Mouse (Mus musculus): ENCODE data around the gene Ssh3.

Gene Ssh3

DNA sequence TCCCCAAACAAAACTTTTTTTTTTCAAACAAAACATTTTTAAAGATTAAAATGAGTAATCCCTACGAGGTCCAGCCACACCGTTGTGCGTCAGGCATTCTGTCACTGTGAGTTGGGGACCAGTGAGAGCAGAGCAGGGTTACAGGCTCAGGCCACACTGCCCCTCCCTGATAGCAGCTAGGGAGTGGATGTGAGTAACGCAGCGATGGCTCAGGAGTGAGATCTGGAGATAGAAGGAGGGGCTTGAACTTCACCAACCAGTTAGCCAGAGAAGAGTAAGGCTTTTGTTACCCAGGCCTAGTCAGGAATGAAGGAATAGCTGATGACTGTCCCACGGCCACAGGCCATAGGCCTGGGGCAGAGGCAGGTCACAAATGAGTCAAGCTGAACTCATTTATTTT is 24.2 kb downstream of the Ssh3 start:
- DNase-seq (ENCODE audit: low spot score in 2 of 2), result no peak

DNA sequence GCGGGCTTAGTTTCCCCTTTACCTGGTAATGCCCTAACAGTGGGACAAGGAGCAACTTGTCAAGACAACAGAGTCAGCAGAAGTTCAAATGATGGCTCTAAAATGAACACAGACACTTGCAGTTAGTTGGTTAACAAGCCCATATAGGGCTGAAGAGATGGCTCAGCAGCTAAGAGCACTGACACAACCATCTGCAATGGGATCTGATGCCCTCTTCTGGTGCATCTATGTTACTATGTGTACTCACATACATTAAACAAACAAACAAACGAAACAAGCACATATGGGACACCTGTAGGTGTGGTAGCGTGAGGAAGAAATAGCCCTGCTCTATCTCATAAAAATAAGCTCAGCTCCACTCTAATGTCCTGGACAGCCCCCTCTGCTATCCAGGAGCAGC is 26.6 kb downstream of the Ssh3 start:
- DNase-seq (ENCODE audit: low spot score in 2 of 2), result no peak

DNA sequence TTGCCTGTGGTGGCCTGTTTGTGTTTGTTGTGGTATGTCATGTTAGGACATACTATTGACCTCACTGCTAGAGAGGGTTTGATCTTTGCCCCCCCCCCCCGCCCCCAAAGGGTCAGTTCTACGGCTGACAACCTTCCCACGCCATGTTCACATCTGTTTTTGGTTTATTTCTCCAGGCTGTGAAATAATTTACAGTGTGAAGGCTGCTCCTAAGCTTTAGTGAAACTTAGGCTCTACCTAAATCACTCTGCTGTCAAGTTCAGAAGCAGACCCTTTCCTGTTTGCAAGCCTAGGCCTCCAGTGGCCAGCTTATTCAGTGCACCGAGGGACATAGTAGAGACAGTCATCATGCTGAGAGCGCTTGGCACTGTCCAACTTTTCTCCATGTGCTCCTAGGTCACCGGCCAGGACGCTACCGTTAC is 28.7 kb downstream of the Ssh3 start:
- no peak for DNase-seq (ENCODE audit: low spot score in 2 of 2)

DNA sequence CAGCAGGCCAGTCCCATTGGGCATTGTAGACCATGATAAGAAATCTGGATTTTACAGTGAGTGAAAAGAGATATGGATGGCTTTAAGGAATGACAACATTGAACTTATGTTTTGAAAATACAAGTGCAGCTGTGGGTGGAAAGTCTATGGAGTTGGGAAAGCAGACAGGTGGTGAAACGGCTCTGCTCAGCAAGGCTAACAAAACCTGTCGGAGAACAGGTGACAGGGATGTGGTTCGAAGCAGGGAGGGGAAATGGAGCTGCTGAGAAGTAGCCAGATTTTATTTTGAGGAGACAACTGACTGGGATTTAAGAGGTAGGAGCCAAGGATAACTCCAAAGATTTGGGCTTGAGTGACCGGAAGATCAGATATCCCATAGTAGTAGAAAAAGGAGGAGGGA is 34.4 kb downstream of the Ssh3 start:
- DNase-seq (ENCODE audit: low spot score in 2 of 2), result no peak

DNA sequence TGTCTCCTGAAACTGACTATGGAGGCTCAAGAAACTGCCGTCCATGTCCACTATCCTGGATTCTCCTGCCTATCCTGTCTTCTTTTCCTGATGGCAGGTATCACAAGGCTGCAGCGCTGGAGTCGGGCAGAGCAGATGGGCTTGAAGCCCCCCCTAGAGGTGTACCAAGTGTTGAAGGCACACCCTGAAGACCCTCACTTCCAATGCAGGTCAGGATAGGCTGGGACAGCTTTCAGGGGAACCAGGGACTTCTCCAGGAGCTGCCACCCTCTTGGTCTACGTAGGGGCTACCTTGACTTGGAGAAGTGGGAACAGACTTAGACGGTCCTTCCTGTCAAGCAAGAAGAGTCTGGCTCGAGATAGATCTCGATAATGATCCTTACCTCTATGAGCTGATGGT is 36.3 kb downstream of the Ssh3 start:
- no peak for DNase-seq (ENCODE audit: low spot score in 2 of 2)

DNA sequence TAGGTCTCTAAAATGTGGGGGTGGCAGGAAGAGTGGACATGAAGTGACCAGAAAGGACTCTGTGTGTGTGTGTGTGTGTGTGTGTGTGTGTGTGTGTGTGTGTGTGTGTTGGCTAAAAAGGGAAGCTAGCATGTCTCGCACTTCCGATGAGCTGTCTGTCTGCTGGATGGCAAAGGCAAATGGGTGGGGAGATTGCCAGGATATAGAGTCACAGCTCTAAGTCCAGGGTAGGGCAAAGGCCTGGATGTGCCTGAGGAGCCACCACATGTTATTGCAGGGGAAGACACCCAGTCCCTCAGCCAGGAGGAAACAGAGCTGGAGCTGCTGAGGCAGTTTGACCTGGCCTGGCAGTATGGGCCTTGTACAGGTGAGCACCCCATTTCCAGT is 36.8 kb downstream of the Ssh3 start:
- DNase-seq (ENCODE audit: low spot score in 2 of 2), result no peak

DNA sequence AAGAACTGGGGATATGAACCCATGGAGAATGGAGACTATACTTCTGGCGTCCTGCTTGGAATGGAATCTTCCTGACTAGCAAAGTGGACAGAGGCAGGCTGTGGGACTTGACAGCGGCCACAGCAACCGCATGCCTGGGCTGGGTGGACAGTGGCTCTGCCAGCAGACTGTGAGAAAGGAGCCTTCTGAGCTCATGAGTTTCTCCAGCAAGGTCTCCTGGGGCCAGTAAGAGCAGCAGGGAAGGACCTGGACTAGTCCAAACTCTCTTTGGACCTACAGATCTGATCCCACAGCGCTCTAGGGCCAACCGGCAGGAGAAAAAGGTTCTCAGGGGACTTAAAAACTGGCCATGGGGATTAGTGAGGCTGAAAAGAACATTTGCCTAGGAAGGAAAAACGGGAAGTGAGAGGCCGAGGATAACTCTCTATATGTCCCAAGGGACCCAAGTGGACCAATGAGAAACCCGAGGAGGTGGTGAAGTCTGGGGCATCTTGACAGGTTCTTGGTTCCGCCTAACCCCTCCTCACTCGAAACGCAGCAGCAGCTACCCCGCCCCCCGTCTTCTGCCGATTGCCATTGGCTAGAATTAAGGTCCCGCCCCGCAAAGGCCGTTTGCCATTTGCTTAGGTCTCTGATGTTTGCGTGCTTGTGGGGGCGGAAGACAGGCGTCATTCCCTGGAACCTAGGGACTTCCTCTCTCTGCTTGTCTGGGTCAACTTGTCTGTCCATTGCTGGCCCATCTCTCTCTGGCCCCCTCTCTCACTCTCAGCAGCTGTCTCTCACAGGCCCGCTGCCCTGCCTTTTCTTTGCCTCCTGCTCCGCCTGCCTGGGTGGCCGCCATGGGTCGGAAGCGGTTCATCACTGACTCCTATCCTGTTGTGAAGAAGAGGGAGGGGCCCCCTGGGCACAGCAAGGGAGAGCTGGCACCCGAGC is 37.5 kb downstream of the Ssh3 start, which contains the start of gene Pold4:
Pold4 (plus strand) TSS at position 647 of the 933 bp plus-strand sequence.
- DNase-seq (ENCODE audit: low spot score in 2 of 2), result peak; percentile 88 to 93

DNA sequence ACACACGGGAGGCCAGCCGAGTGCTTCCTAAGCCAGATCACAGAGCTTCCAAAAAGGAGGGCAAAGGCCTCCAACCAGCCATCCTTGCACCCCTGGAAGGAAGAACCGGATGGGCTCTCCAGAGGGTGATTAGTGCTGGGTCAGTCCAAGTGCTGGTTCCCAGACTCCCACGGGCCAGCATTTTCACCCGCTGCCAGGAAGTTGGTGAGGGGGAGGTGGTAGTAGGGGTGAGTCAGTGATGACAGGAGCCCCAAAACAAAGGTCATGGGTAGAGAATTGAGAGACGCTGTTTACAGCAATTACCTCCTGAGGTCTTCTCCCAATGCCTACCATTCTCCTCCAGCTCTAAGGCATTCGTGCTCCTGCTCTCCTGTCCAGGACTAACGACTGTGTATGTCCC is 38.6 kb downstream of the Ssh3 start:
- no peak for DNase-seq (ENCODE audit: low spot score in 2 of 2)

DNA sequence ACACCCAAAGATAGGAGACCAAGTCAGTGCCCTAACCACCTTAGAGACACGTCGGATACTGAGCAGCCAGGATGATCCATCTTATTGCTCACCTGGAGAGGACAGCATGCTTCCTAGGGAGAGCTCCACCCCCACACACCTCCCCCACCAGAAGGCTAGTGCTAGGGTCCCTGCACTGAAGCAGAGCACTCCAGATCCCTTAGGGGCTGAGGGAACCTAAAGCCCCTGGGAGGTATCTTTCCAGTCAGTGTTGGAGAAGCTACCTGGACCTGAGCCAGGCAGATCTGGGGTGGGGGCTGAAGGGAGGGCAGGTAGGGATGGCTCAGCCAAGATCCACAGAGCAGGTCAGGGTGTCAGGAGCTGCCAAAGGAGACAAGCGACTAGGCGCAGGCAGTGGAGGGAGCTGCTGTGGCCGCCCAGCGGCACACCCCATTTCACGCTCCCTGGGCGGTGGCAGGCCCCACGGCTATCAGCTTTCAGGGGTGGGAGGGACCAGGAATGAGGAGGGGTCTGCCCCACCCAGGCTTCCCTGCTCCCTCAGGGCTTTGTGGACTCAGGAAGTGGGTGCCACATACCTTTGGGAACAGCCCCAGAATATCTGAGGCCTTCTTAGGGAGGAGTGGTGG is 39.4 kb downstream of the Ssh3 start:
- no peak for DNase-seq (ENCODE audit: low spot score in 2 of 2)

DNA sequence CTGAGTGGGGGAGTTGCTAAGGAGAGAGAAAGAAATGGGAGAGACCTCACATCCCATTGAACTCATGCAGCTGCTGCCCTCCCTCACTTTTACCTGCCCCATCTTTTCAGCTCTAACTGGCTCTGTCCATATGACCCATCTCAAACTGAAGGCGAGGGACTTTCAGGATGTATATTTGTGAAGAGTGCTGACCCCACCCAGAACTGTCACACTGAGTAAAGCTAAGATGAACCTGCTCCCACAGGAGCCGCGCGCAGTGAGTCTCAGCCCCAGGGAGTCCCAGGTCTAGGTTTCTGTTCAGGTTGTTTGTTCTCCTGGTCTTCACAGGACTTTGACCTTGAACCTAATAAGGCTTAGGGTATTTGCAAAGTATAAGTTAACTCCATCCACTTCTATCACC is 40.1 kb downstream of the Ssh3 start:
- DNase-seq (ENCODE audit: low spot score in 2 of 2), result no peak

DNA sequence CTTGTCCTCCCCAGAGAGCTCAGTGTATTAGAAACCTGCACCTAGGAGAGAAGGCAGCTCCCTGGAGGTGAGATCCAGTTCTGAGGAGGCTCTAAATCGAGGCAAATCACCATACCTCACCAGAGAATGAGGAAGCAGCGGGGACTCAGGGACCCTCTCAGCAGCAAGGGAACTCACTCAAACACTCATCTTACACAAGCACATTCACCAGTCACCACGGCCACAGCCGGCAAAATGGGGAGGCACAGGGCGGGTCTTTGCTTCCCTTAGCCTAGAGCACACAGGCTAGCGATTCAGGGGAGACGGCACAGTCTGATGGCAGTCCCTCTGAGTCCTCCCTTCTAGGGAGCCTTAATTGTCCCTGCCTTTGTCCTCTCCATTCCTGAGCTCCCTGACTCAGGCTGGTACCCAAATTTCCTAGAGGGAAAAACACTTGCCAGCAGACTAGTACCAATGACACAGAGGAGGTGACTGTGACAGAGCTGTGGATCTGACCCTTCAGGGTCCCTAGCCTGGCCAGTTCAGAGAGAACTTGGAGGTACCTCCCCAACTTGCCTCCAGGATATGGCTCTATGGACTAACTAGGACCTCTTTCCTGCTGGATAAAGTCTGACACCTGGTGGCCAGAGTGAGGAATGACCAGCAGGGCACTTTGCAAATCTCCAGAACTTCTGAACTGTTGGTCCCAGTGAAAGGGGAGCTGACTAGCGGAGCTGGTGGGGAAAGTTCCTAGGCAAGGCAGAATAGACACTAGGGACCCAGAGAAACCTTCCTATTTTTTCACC is 40.9 kb downstream of the Ssh3 start:
- peak in 1 of 2 experiments; percentile 74 for DNase-seq (ENCODE audit: low spot score in 2 of 2)

DNA sequence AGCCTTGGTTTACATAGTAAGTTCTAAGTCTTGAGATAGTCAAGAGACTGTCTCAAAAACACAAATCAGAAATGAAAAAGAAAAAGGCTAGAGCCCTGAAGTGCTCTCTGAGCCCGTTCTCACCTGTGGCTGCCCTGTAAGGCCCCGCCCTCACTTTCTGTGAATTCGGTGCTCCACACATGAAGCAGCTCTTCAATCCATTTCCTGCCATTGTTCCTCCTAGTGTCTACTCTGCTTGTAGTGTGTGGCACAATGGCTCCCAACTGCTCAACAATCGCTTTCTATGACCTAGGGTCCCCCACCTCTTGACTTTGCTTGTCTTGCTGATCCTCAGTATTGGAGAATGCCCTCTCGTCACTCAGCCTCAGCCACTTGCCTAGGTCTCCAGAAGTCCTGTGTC is 41.5 kb downstream of the Ssh3 start:
- no peak for DNase-seq (ENCODE audit: low spot score in 2 of 2)

DNA sequence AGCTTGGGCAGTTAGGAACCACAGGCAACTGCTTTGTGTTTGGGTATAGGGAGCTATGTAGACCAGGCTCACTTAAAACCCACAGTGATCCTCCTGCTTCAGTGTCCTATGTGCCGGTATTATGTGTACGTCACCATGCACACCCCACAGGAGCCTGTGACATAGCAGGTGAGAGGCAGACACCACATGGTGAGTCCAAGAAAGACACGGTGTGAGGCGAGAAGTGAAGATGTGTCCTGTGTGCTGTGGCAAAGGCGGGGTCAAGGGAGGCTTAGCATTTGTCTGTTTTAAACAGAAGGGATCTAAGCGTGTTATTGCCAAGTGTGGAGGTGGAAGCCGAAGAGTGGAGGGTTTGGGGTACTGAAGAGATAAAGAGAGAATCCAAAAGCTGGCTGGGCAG is 42.2 kb downstream of the Ssh3 start:
- no peak for DNase-seq (ENCODE audit: low spot score in 2 of 2)

DNA sequence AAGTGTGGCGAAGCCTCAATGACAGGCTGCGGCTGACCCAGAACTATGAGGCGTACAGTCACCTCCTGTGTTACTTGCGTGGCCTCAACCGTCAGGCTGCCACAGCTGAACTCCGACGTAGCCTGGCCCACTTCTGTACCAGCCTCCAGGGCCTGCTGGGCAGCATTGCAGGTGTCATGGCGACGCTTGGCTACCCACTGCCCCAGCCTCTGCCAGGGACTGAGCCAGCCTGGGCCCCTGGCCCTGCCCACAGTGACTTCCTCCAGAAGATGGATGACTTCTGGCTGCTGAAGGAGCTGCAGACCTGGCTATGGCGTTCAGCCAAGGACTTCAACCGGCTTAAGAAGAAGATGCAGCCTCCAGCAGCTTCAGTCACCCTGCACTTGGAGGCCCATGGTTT is 46.8 kb downstream of the Ssh3 start:
- DNase-seq (ENCODE audit: low spot score in 2 of 2), result no peak

DNA sequence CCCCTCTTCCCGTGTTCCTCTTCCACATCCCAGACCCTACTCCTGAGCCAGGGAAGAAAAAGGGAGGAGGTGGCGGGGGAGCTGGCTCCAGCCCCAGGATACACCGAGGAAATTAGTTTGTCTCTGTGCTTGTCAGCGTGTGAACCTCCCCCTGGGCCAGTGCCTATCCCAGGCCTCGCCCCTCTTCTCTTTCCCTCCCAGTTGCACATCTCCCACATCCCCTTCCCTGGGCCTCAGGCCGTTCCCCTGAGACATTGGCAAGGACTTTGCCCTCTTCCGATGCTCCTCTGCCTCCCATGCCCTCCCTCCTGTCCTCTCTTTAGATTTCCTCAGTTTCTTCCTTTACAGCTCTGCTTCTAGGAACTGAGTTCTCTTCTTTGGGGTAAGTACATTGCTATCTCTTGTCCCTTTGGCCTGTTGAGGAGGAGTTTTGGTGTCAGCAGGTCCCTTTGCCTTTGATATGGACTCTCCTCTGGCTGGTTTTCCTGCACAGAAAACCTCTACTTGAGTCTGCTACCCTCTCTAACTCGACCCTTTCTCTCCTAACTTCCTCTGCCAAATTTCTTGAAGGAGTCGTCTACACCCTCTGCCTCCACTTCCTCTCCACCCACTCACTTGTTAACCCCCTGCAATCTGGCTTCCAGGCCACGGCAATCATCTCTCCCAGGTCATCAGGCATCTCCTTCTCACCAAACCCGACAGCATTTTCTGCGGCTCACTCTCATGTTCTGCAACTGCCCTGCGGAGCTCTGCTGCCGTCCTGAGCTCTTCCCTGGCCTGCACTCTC is 47.8 kb downstream of the Ssh3 start:
- no peak for DNase-seq (ENCODE audit: low spot score in 2 of 2)

DNA sequence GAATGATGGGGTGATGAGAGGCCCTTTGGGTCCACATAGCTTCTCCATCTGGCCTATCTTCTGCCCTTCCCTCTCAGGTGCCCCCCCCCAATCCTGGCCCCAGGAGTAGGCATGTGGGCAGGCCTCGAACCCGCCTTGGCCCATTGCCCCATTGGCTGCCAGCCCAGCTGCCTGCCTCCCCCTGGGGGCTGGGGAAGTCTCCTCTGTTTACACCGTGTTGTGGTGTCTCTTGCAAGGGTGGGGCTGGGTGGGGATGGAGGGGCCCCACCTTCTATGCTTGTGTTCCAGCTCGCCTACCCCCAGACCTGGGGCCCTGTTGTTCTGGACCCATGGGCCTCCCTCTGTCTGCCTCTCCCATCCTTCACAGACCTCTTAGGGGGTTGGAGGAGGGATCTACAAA is 48.6 kb downstream of the Ssh3 start:
- DNase-seq (ENCODE audit: low spot score in 2 of 2), result peak in 1 of 2 experiments; percentile 55

DNA sequence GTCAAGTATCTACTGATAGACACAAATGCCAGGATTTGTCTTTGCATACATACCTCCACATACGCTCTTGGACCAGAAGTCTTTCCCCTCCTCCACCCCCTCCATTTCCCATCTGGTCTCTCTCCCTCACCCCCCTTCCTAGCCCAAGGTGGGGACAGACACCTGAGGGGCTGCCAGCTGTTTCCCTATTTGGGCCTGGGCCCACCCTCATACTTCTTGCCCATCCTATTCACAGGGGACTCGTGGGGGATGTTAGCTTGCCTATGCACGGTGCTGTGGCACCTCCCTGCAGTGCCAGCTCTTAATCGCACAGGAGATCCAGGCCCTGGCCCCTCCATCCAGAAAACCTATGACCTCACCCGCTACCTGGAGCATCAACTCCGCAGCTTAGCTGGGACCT is 49.0 kb downstream of the Ssh3 start:
- no peak for DNase-seq (ENCODE audit: low spot score in 2 of 2)

DNA sequence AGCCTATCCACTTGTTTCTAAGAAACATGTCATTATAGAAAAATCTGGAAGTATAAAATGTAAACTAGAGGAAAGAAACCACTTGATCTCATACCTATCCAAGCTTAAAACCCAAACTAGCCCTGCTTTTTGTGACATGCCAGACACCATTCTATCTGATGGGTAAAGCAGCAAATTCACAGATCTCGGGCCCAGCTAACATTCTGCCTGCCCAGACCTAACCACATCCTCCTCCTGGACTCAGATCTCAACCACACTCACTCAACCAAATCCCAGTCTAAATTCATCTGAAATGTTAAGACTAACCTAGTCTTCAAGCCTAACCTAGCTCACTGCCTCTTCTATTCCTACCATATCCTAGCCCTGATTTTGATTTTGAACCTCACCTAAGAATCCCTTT is 50.2 kb downstream of the Ssh3 start:
- no peak for DNase-seq (ENCODE audit: low spot score in 2 of 2)

DNA sequence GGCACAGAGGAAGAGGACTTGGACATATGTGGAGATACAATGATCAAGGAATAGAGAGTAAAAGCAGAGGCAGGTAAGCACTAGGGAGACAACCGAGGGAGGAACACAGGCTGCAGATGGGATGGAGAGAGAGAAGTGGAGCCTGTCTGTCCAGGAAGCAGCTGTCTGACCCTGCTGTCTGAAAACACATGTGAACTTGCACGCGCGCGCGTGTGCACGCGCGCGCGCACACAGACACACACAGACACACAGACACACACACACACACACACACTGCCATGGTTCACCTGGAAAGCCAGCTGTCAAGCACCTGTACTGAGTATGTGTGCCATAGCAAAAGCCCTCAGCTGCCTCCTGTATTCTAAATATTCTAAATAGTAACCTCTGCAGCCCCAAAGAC is 50.7 kb downstream of the Ssh3 start:
- no peak for DNase-seq (ENCODE audit: low spot score in 2 of 2)

DNA sequence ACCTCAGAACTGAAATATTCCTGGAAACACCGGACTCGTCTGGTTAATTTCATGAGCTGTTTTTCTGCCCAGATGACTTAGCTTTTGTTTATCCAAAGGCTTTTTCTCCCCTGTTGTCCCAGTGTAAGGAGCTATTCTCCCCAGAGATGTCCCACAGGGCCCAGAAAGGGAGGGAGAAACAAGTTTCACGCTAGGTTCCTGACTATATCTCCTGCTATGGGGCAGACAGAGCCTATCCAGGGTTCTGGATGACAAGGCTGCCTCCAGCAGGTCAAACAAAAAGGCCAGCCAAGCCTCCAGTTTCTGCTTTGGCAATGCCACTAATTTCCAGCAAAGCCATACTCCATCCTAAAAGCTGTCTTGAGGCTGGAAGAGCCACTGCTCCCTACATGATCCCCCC is 51.1 kb downstream of the Ssh3 start:
- DNase-seq (ENCODE audit: low spot score in 2 of 2), result no peak

DNA sequence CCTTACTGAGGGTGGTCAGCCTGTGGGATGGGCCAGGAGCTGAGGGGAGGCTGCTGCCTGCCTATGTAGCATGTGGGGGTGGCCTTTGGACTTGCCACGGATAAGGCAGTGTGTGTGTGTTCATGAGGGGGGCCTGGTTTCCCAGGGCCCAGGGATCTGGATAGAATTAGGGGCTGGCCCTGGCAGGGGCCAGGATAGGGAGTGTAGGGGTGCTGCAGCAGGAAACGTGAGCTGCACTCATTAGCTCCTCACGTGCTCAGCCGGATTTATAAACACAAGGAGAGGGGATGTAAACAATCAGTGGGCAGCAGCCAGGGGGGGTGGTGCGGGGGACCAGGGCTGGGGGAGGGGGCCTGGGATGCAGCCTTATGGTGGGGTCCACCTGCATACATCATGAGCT is 51.8 kb downstream of the Ssh3 start:
- no peak for DNase-seq (ENCODE audit: low spot score in 2 of 2)
